Mouse (Mus musculus) heart, adult 8-10 months (tissue): ENCODE results near the gene Dock3. TPM values are rescaled to one million over a fixed set of nuclear protein-coding genes. Genes with fewer than 3 reads are reported as not detected.

ENCODE experiments used
- DNase-seq: peaks from one replicate; pipeline ENCODE4 v3.0.0; 2022; ENCODE audit warnings: low spot score
- total RNA-seq, 4 experiments: library from RNA; stranded (reverse); gene quantifications; 2 replicates each; pipeline ENCODE4 v1.2.4; 2022

Dock3 gene
- total RNA-seq, 4 experiments from 2014 or later = 15.1 to 23.8 (median 19.8) TPM

DNA sequence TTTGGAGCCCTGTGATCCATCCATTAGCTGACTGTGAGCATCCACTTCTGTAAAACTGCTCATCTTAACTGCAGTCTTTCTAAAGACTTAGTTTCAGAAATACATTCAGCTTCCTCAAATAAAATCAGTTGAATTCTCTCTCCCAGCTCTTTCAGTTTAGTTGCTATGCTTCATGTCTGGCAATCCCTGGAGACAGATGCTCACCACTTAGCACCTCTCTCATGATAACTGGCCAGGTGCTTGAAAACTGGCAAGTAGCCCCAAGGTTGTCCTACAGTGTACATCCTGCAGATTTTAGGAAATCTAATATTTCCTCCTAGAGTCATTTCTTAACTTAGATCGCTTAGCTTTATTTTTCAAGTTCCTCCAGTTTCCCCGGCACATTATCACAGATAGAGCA lies 193.8 kb downstream of the Dock3 start:
- DNase-seq = no peak

DNA sequence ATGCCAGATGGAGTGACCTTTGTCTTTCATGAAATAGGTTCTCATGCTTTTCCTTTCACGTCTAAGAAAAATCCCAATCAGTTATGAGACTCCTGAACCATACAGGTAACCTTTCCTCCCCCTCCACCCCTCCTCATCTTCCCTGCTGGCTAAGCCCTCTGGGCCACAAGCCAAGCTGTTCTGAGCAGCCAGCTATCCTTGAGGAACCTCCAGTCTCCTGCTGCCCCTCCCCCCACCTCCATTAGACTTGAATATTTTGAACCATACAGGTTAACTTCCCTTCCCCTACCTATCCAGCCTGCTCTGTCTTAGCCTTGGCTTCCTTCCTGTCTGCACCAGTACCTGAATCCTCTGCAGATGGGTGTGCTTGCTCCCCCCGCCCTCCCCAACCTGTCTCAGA lies 204.1 kb downstream of the Dock3 start:
- no peak for DNase-seq

DNA sequence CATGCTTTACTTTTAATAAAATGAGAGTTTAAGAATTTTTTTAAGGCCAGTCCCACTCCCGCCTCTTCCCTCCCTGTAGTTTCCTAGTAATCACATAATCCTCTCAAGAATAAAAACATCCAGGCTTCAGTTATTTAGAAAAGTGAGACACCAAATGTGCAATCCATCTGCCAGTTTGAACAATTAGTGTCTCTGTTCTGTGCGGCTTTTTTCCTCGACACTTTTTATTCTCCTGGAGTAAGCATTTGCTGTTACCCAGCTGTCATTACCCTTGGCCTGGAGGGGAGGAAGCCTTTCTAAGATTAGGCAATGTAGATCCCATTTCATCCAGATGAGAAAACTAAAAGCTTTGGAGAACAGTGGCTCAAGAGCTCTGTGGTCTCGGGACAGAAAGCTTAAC lies 221.9 kb downstream of the Dock3 start:
- DNase-seq = no peak

DNA sequence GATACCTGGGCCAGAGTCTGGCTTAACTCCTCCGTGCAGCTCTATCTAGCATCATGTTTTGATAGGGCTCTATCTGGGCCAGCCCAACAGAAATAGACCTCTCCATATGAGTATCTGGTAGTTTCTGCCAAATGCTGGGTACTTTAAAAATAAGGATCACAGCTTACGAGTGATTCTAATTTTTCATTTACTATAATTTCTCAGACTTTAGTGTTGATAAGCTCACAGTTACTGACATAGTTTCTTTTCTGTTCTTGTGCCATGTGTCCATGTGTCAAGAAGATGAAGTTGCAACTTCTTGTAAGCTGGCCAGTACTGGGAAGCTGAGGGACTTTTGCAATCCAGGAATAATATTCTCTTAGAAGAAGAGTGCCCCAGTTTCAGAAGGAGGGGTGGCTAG lies 228.5 kb downstream of the Dock3 start:
- no peak for DNase-seq

DNA sequence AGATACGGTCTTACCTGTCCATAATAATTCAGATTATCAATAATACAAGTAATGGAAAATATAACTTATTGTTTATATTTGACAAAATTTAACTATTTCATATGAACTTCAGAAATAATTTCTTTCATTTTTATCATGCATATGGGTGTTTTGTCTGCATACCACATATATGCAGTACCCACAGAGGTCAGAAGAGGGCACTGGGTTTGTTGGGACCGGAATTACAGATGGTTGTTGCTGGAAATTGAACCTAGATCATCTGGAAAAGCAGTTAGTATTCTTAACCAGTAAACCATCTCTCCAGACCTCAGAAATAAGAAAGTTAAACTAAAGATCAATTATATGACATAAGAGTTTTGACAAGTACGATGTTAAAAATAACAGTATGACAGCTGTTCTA lies 261.0 kb downstream of the Dock3 start:
- DNase-seq = peak; percentile 5

DNA sequence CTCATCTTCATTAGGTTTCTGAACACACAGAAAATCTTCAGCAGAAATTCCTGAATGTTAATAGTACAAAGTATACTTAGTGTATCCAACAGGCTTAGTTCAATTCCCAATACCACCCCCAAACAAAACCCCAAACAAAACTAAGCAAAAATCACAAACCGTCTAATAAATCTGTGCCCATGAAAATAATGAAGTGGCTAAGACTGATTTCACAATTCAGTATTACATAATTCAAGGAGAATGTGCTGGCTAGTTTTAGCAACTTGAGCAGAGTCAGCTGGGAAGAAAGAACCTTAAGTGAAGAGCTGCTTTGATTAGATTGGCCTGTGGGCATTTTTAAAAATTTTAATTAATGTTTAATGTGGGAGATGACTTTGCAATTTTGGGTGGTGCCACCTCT lies 273.3 kb downstream of the Dock3 start:
- DNase-seq = peak; percentile 47

DNA sequence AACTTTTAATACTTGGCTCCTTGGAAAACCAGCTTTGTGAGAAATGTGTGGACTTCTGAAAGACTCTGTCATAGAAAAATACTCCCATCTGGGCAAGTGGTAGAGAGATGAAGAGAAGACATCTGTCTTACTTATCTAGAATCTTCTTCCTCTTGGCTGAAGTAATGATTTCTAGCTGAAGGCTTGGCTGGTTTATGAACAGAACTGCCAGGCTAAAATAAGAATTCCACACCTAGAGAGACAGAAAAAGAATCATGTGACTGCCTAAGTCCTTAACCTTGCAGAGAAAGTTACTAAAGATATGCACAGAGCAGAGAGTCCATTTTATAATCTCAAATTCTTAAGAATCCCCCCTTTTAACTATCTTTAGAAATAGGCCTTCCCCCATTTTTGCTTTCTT lies 276.2 kb downstream of the Dock3 start:
- no peak for DNase-seq

DNA sequence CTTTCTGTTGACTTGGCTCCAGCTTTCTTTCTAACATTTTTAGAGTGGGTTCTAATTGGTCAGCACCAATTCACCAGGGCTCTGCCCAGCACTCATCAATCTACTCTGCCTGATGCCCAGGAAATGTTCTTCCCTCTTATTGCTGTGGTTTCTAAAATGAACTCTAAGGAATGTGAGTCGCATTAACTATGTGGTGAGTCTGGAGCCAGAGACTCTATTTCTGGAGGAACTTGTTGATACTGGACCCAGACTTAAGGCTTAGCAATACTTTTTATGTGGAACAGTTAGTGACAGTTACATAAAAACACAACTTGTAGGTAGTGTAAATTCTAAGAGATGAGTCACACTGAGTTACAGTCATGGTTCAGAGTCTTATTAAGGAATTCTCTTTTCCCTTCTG lies 296.7 kb downstream of the Dock3 start:
- no peak for DNase-seq

DNA sequence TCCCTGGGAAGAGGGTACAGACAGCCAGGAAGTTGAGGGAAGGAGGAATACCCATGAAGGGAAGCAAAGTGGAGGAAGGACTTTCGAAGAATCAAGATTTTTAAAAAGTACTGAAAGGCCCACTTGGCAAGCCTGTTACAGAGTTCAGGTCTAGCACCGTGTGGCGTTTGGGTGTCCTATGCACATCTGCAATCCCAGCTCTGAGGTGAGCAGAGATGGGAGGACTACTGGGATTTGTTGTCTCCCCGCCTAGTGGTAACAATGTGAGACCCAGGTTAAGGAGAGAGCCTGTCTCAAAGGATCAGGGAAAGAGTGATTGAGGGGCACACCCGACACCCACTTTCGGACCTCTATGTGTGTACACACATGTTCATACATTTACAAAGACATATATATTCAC lies 316.8 kb downstream of the Dock3 start:
- no peak for DNase-seq

DNA sequence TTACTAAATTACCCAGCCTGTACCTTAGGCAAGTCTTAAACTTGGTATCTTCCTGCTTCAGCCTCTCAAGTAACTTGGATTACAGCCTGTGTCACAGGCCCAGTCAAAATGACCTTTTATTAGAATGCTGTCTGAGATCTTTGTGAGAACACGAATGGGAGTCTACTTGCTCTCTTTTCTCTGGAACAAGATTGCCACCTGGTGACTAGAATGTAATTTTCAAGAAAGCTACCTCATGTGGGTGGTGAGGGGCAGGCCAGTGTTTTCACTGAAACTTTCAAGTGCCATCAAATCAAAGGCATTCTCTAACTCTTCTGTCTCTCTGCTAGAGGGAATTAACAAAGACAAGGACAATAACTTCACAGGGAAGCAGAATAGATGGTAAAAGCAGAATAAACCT lies 317.9 kb downstream of the Dock3 start:
- no peak for DNase-seq

DNA sequence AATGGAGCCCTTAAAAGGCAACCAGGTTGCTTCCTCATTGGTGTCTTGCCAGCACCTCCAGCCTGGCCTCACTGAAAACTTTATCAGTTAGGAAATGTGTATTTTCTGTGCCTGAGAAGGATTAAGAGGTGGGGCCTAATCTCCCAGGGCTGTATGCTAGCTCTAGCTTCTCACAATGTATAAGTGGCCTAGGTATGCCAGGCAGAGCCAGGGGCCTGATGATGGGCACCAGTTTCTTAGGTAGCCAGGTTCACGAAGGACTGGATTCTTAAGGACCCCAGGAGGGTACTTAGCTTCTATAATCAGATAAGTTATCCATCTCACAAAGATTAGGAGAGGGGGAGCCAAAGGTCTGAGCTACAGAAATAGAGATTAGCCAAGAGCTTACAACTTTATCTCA lies 320.1 kb downstream of the Dock3 start:
- DNase-seq = no peak

DNA sequence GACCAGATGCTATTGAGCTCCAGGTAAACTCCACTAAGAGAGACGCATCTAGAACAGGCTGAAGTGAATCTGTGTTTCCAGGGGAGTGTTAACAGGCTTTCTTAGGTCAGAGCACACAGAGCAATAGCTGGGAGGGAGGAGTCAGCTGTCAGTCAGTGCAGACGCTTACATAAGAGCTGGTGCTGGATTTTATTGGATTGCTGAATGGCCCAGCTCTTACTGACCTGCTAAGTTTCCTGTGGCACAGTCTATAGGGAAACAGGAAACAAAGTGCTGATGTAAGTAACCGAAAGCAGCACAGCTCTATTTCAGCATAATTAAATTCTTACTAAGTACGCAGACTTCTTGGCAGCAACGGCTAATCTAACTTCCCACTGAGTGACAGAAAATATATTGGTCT lies 323.0 kb downstream of the Dock3 start:
- DNase-seq = no peak

DNA sequence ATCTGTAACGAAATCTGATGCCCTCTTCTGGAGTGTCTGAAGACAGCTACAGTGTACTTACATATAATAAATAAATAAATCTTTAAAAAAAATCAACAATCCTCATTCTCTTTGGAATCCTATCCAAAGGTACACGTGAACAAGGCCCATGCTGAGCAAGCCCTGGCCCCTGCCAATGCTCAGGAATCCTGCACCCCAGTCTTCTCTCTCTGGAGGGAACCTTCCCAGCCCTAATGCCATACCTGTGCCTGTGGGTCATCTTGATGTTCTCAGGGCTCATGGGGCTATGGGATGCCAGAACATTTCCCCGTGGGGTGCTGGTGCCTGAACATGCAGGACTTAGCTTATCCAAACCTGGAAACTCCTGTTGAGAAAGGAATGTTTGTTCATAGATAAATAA lies 323.5 kb downstream of the Dock3 start:
- DNase-seq = no peak

DNA sequence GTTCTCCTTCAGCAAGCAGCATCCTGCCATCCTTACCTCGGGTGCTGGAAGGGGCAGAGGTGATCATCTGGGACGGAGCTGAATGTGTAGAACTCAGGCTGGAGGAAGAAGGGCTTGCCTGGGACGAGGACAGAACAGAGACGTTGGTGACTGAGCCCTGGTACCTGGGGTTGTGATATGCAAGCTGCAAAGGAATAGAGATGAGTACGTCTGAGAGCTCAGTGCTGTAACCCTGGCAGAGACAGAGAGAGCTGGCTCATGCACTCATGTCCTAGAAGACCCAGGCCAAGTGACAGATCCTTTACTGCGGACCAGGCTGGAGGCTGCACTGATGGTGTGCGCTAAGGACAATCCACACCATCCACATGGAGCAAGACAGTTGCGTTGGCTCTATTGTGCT lies 325.1 kb downstream of the Dock3 start:
- no peak for DNase-seq

DNA sequence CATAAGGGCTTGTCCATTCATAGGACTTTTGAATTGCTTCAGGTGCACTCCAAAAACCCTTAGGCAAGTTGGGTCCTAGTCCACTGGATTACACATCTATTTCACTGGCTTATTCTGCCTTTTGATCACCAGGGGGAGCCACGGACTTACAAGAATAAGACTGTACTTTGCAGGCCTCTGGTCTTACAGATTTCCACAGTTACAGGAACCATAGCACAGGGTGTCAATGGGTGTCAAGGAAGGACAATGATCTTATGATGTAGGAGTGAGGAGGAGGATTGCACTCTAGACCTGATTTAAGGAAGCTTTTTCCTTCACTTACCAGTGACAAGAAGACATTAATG lies 327.9 kb downstream of the Dock3 start:
- peak; percentile 45 for DNase-seq

DNA sequence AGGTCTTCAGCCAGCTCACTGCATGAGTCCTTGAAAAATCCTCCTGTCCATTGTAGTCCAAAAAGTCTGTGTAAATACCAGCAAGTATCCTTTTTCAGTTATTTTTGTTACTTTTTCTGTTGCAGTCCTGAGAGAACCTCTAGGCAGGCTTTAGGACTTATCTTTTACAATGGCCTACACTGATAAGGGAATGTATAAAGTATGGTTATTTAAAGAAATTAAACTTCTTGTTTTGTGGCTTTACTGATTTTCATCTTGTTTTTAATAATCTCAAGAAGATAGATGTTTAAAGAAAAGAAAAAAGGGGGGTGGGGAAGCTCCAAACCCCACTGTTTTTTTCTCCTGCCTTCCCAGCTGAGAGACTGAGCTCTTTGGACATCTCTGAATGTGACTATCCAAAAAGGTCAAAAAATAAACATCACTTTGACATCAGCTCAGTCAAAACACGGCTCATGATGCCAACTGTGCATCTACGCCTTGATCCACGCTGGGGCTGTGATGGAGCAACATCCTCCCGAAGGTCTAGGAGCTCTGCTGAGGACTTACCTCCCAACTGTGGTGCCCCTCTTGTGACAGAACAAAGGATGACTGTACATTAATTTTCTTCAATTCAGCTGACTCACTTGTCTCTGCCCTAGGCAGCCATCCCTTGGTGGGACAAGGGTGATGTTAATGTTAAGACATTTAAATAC lies 328.5 kb downstream of the Dock3 start:
- DNase-seq = no peak

DNA sequence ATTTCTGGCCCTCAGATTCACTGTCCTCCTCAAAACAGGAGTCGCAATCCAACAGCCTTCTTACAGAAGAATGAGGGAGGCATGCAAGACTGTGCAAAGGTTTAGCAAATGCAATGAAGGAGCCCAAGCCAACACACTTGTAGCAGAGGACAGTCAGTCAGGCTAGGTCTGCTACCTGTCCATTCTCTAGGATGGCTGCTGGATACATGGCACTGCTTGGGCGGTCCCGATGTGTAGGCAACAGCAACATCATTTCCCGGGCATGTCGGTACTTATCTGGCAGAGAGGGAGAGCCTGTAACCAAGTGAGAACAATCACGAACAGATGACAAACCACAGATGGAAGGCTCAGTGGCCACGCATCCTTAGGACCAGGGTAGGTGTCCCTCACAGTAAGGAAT lies 330.1 kb downstream of the Dock3 start:
- DNase-seq = no peak

DNA sequence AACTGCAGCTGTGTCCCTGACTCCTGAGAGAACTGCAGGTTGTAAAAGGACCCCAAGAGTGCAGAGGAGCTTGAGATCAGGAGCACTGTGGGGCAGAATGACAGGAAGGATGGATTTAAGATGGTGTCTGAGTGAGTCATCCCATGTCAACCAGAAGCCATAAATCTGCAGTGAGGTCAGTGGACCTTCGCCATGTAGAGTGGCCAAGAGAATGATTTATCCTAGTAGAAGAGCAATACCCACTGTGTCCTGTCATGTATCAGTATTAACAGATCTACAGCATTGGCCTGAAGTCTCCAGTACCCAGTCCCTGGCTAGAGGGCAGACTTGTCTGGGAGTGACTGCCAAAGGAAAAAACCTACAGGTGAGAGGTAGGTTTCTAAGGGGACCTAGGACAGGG lies 332.8 kb downstream of the Dock3 start:
- DNase-seq = no peak

DNA sequence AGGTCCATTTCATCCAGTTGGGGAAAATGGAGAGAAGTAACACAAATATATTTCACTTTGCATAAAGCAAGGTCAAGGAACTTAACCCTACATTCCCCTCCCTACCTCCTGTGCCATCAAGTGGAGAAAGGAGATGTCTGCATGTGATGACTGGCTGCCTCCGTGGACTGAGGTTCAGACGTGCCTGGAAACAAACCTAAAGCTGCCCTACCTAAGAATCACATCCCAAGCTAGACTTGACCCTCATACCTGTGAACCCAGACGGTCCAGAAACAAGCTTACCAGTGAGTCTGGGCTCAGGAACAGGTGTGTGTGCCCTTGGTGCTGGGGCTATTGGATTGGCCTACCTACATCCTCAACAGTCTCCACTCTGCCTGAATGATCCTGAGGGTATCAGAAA lies 338.4 kb downstream of the Dock3 start:
- DNase-seq = no peak

DNA sequence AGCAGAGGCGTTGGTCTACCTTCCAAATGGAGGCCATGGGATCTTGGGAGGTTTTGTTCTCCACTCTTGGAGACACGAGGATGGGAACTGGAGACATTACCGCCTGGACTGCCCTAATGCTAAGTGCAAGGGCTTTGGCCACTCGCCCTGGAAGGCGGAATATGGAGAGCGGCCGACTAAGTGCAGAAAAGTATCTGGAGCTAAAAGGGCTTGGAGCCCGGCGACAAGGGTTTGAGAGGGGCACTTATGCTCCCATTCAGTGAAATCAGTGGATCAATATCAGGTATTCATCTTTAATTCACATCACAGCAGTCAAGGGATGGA lies 339.2 kb downstream of the Dock3 start:
- DNase-seq = no peak

DNA sequence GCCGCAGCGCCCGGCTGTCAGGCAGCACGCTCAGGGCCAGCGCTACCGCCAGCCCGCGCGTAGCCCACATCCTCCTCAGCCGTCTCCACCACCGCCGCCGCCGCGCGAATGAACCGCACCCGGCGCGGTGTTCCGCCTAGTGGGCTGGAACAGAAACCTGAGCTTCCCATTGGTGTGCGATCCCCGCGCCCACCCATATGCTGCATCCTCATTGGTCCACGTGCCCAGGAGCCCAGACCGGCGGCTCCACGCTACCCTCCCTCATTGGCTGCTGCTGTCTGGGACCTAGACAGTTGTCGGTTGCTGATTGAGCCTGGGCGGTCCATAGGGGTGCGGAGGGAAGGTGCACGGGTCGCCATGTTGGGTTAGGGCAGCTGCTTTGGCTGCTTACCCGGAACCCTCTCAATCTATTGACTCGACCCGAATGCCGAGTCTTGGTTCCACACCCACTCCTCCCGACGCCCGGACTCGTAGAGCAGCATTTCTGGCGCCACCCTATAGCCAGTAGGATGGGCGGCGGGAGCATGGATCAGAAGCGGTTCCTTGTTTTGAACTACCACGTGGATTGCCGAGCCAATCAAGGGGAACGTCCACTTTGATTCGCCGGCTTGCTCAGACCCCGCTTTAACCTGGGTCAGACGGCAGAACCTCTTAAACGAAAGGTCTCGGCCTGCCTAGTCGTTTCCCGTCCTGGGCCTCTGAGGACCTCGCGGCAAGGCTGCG lies 339.7 kb downstream of the Dock3 start, which contains the start of gene Manf:
TSS of gene Manf (minus strand) at position 151 of the 723 bp plus-strand sequence.
- DNase-seq = peak; percentile 98

DNA sequence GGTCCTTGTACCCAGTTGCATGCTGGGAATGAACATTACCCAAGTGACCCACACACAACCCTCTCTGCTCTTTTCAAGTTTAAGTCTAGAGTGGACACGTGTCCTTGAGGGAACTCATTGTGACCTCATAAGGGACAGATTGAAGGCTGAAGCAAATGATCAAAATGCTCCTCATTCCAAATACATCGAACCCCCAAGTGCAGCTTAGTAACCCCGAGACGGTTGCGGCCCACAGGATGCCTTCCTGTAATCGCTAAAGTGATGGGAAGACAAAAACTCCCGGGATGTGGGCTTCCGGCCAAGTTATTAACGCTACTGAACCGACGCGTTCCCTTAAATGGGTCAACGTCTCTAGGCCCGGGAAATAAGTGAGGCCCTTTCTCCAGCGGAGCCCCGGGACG lies 340.4 kb downstream of the Dock3 start:
- no peak for DNase-seq

DNA sequence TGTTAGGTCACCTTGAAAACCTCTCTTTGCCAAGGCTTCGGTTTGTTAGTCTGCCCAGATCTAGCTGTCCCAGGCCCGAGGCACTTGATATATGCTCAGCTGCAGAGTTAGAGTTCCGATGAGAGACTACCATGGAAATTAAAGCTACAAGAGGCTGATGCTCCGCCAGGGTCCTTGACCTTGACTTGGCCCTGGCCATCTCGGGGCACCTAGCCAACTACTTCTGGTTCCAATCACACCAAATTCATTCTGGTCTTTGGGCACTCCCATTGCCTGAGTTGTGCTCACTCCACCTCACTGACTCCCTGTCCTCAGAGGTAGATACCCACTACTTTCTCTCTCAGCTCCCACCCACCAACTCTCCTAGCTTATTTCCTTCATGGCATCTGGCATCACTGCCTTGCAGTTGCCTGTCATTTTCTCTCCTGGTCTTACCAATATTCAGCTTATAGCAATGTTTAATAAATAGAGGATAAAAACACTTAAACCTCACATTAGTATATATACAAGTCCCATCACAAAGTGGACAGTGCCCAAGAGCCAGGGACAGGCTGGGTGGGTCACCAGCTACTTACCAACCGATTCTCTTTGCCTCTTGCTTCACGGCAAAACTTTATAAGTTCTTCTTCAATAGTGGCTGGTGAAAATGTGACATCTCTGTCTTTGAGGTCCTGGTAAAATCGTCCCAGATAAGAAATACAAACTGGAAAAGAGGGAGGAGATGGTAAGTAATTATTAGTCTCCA lies 341.0 kb downstream of the Dock3 start:
- no peak for DNase-seq
